Mouse (Mus musculus) heart, adult 8-10 months (tissue): ENCODE data around the gene Pkm. TPM values are rescaled to one million over a fixed set of nuclear protein-coding genes. Genes with fewer than 3 reads are reported as not detected.
A peak's percentile ranks its signal among the peaks of the same experiment; 100 is the strongest.

Experiments used
- DNase-seq: peaks from one replicate; pipeline ENCODE4 v3.0.0; 2022; ENCODE audit warnings: low spot score
- total RNA-seq, 4 experiments: library from RNA; stranded (reverse); gene quantifications; 2 replicates each; pipeline ENCODE4 v1.2.4; 2022

Pkm gene
- total RNA-seq, 4 experiments from 2014 or later: 1,114 to 1,272 (median 1,167) TPM

DNA sequence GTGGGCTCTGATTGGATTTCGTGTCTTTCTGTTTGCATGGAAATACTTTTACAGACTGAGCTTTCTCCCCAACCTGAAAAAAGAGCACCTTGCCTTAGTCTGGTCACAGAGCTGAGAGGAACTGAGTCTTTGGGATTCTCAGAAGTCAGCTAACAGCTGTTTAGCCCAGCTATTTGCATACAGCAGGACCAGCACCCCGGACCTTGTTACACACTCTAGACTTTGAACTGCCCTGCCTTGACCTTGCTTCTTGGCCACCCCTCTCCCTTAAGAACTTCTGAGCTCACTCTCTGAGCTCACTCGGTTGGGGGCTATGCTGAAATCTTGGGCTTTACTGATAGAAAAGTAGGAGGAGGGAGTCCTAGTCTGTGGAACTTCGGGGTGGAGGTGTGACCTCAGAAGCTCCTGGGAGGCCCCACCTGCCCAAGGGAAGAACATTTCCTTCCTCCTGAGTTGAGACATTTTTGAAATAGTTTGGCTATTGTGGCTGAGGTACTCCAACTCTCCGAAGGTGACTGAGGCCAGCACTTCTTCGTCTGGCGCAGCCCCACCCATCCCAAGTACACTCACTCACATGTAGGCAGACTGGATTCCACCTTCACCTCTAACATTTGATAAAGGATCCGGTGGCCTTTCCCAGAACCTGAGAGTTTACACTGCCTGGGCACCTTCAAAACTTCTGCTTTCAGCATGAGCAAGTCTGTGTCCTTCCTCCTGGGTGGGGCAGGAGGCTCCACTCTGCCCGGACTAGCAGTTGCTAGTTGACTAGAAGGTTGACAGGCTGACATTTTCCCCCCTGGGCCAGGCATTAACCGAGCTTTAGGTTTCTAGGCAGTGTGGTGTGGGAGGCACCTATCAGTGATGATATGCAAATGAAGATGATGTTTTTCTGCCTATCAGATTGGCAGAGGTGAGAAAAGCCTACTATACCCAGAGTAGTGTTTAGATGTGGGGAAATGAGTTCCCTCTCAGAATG is 51.0 kb downstream of the Pkm start:
- DNase-seq: no peak

DNA sequence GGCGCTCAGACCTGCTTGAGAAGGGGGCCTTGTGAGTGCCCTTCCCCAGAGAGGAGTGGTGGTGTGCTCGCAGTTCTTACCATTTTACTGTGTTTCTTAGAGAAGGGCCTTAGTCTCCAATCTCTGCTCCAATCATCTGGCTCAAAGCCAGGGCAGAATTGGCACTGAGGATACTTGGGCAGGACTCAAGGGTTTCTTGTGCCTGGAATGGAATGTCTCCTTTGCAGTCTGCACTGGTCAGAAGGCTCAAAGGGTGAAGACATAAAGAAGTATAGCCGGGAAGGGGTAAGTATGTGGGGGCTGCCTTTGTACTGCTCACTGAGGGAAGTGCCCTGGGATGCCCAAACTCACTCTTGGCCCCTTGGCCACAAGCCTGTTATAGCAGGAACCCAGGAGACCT is 53.1 kb downstream of the Pkm start:
- no peak for DNase-seq

DNA sequence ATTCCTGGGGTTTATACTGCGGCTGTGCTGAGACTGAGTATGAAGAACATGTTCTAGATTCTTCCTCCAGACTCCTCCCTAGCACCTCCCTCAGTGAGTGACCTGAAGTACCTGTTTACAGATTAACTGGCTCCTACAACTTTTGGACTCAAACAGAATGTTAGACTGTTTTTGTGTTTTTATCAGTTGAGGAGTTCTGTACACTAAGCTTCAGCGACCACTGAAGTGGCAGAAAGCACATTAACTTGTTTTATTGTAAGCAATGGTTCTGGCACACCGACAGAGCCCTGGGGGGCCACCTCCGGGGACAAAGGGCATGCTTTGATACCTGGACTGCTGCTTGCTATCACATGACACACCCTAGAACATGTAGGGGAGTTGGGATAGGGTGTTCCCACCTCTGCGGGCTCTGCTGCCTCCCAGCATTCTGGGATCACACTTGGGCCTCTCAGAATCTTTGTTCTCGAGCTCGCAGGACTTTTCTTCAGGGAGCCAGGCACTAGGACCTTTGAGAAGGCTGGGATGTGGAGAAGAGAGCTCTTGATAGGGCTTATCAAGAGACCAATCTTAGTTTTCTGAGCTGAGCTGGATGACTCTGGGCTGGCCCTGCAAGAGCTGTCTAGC is 60.2 kb downstream of the Pkm start:
- DNase-seq: no peak

DNA sequence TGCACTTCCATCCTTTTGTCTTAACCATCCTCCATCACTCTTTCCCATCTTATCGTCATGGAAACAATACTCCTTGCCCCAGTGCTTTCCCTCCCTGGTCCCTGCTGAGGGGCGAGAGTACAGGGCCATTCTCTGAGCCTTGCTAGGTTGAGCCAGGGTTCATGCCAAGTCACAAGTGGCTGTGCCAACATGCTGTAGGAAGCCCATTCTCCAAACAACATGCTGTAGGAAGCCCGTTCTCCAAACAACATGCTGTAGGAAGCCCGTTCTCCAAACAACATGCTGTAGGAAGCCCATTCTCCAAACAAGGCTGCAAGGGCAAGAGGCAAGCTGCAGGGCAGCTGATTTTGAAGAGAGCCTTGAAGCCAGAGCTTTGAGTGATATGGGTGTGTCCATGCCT is 62.1 kb downstream of the Pkm start:
- no peak for DNase-seq

DNA sequence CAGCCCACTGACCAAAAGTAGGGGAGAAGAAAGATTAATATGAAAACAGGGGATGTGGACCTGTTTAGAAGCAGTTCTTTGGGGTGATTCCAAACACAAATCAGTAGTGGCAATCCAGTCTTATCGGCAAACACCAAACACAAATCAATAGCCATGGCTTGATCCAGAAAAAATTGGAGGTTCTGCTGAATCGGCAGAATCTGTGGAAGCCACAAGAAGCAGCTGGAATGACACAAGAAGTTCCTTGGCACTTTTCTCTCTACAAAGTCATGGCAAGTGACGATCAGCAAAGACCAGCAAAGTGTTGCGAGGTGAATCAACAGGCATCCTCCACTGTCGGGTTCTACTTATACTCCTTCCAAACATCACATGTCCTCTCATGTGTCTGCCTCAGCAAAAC is 65.0 kb downstream of the Pkm start:
- DNase-seq: no peak

DNA sequence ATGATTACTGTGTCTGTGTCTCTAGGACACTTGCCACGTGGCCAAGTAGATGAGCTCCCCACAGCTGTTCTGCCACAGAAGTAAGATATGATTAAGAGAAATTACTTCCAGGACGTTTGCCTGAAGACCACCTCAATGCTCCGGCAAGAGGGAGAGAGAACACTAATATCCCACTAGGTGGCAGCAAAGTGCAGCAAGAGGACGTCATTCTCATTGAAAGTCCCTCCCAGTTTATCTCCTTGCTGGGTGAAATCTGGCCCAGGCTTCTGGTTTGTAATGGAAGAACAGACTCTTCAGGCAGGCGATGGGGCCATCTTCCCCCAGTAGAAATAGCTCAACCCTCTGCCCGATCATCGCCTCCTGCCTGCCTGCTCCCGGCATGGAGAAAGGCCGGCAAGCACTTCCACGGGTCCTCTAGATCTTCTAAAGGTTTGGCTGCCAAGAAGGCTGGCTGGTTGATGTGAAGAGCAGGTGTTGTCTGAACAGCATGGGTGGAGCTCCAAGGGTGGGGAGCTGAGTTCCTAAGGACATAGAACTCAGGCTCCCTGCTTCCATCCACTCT is 67.0 kb downstream of the Pkm start:
- peak; percentile 84 for DNase-seq

DNA sequence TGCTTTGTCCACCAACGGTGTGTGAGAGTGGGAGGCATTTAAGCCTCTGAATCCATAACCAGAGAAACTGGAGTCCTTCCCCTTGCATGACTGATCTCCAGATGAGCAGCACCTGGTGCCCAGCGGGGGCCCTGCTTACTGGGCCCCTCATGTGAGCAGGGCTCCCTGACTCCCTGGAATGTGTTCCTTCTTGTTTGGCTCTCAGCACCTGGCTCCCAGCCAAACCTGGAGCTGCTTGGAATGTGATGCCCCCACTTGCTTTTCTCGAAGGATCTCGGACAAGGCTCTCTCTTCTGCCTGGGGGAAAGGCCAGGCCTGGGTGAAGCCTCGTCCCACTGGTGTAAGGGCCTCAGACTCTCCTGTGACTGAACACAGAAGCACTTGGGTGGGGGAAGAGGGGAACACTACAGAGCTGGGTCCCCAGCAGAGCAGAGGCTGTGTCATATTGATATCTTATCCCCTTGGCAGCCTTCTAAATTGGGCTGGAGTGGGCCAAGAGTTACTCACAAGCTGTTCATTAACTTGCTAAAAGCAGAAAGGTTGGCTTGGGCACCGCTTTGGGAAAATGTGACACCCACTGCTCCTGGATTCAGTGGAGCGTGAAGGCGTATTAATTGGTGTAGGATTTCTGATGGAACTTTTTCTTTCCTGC is 67.7 kb downstream of the Pkm start:
- no peak for DNase-seq

DNA sequence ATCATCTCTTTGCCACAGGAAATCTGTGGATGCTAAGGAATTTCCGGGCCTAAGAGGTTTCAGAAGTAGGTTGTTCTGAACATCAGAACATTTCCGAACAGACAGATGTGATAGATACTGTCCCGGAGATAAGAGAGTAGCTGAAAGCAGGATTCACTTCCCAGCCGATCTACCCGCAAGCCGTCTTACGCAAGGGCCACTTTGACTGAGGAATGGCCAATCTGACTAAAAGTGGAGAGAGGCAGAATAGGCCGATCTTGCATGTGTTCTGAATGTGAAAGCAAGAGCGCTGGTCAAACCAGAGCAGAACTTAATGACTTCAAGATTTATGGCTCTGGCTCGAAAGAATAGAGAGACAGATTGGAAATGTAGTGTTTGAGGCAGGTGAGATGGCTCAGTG is 69.3 kb downstream of the Pkm start:
- DNase-seq: no peak

DNA sequence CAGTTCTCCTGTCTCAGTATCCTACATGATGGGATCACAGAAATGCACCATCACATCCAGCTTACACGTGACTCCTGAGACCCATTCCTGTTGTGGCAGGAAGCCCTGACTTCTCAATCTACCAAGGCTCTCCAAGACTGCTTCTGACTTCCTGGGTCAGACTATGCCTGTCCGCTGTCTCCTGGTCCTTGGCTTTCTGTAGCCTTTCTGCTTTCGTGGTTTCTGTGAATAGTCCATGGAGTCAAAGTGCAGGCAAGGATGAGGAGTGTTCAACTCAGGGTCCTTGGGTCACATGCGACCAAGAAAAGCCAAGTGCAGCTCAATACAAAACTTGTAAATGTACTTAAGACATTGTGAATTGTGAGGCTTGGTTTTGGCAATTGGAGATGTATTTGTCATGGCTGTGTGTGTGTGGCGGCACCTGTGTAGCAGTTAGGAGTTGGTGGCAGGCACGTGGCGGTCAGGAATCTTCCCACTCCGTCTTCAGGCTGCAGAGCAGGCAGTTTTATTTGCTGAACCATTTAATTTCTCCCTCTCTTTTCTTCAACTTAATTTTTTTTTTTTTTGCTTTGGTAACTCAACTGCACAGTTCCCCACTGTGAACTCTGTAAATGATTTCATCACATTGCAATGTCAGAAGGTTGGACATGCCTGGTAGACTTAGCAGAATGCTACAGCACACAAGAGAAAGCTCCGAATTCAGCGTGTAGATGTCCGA is 71.6 kb downstream of the Pkm start:
- DNase-seq: no peak

Other genes with a start within 250 kb of the Pkm start
- 10 to 100 TPM; 69.9 to 81.0 (median 78.4) TPM for gene Arih1, start 169.8 kb upstream of the Pkm start, total RNA-seq
- gene Hexa, start 116.8 kb upstream of the Pkm start, total RNA-seq: 10 to 100 TPM; 45.0 to 50.7 (median 49.5) TPM
- under 1 TPM; 0.40 to 0.91 (median 0.79) TPM for gene Tmem202, start 116.5 kb upstream of the Pkm start, total RNA-seq
- not detected for gene Celf6, start 78.5 kb upstream of the Pkm start, total RNA-seq
- gene Parp6, start 39.1 kb upstream of the Pkm start, total RNA-seq: 10 to 100 TPM; 15.1 to 17.9 (median 15.8) TPM
- not detected for gene Gramd2, start 23.8 kb downstream of the Pkm start, total RNA-seq
- 10 to 100 TPM in 3 of 4 experiments, 1 to 10 TPM in 1; 6.8 to 11.6 (median 10.9) TPM for gene Senp8, start 94.3 kb downstream of the Pkm start, total RNA-seq
- 10 to 100 TPM; 11.2 to 12.4 (median 11.4) TPM for gene Myo9a, start 94.5 kb downstream of the Pkm start, total RNA-seq